Mouse (Mus musculus) MN1 (cell line): ENCODE measurements around the gene Larp4.

Source experiments
- DNase-seq: peaks from one replicate; pipeline ENCODE4 v3.0.0-alpha.2; 2016; ENCODE audit warnings: low spot score

Larp4 gene

GRCm38 (mm10) chr15:100006180-100006579 lies 36.3 kb downstream of the Larp4 start:
- no peak for DNase-seq

- DNase-seq = no peak
These were observed 48.5 kb downstream of the Larp4 start for GRCm38 (mm10) chr15:100018280-100018899.

- no peak for DNase-seq
These were observed 51.3 kb downstream of the Larp4 start for GRCm38 (mm10) chr15:100021175-100021574.

- peak; percentile 72 for DNase-seq
These were observed 53.1 kb downstream of the Larp4 start for GRCm38 (mm10) chr15:100022923-100023322.

GRCm38 (mm10) chr15:100025076-100025834 lies 55.4 kb downstream of the Larp4 start:
- no peak for DNase-seq

GRCm38 (mm10) chr15:100028133-100028532 lies 58.3 kb downstream of the Larp4 start:
- no peak for DNase-seq

- peak; percentile 20 for DNase-seq
These were observed 59.6 kb downstream of the Larp4 start for GRCm38 (mm10) chr15:100029497-100029896.

GRCm38 (mm10) chr15:100029900-100030299 lies 60.0 kb downstream of the Larp4 start:
- no peak for DNase-seq

GRCm38 (mm10) chr15:100032546-100032945 lies 62.7 kb downstream of the Larp4 start:
- DNase-seq = peak; percentile 47

- DNase-seq = peak; percentile 99
These were observed 68.7 kb downstream of the Larp4 start, which contains the start of gene Dip2b for GRCm38 (mm10) chr15:100038470-100038971. Gene Dip2b (plus strand): TSS chr15:100038664.

- peak; percentile 71 for DNase-seq
These were observed 69.3 kb downstream of the Larp4 start for GRCm38 (mm10) chr15:100039001-100039701.

GRCm38 (mm10) chr15:100040541-100041266 lies 70.8 kb downstream of the Larp4 start:
- DNase-seq = peak; percentile 31

GRCm38 (mm10) chr15:100041267-100042047 lies 71.6 kb downstream of the Larp4 start:
- DNase-seq = peak; percentile 45

GRCm38 (mm10) chr15:100042048-100042400 lies 72.2 kb downstream of the Larp4 start:
- no peak for DNase-seq

- DNase-seq = no peak
These were observed 75.7 kb downstream of the Larp4 start for GRCm38 (mm10) chr15:100045576-100045975.

GRCm38 (mm10) chr15:100049496-100050087 lies 79.7 kb downstream of the Larp4 start:
- no peak for DNase-seq

- DNase-seq = no peak
These were observed 81.1 kb downstream of the Larp4 start for GRCm38 (mm10) chr15:100050940-100051339.

GRCm38 (mm10) chr15:100052726-100053125 lies 82.9 kb downstream of the Larp4 start:
- DNase-seq = no peak

GRCm38 (mm10) chr15:100056397-100056908 lies 86.6 kb downstream of the Larp4 start:
- DNase-seq = peak; percentile 88

- no peak for DNase-seq
These were observed 87.8 kb downstream of the Larp4 start for GRCm38 (mm10) chr15:100057698-100058097.

GRCm38 (mm10) chr15:100058143-100058542 lies 88.3 kb downstream of the Larp4 start:
- no peak for DNase-seq
